Mouse (Mus musculus): ENCODE measurements around the gene Dctn2.

Dctn2 gene

GRCm38 (mm10) chr10:127263631-127264030, 2.5 kb upstream of the Dctn2 start:
- DNase-seq (ENCODE audit: low spot score) = peak; percentile 45

- peak; percentile 67 for DNase-seq (ENCODE audit: low spot score)
These were observed 1.8 kb upstream of the Dctn2 start for GRCm38 (mm10) chr10:127264336-127264735.

GRCm38 (mm10) chr10:127264971-127265370, 1.2 kb upstream of the Dctn2 start:
- DNase-seq (ENCODE audit: low spot score) = no peak

- DNase-seq (ENCODE audit: low spot score) = peak; percentile 40
These were observed 449 bp upstream of the Dctn2 start for GRCm38 (mm10) chr10:127265727-127266111.

GRCm38 (mm10) chr10:127267318-127267717, 1.1 kb downstream of the Dctn2 start:
- no peak for DNase-seq (ENCODE audit: low spot score)

GRCm38 (mm10) chr10:127268401-127268800, 2.2 kb downstream of the Dctn2 start:
- peak; percentile 42 for DNase-seq (ENCODE audit: low spot score)

- no peak for DNase-seq (ENCODE audit: low spot score)
These were observed 2.9 kb downstream of the Dctn2 start for GRCm38 (mm10) chr10:127269036-127269435.

GRCm38 (mm10) chr10:127269884-127270283, 3.7 kb downstream of the Dctn2 start:
- DNase-seq (ENCODE audit: low spot score) = no peak

GRCm38 (mm10) chr10:127272371-127272770, 6.2 kb downstream of the Dctn2 start:
- DNase-seq (ENCODE audit: low spot score) = no peak

- DNase-seq (ENCODE audit: low spot score) = no peak
These were observed 8.3 kb downstream of the Dctn2 start for GRCm38 (mm10) chr10:127274261-127275022.

GRCm38 (mm10) chr10:127279730-127280129, 13.6 kb downstream of the Dctn2 start:
- DNase-seq (ENCODE audit: low spot score) = no peak

- DNase-seq (ENCODE audit: low spot score) = no peak
These were observed 15.1 kb downstream of the Dctn2 start for GRCm38 (mm10) chr10:127281316-127281715.

GRCm38 (mm10) chr10:127282620-127283215, 16.6 kb downstream of the Dctn2 start:
- no peak for DNase-seq (ENCODE audit: low spot score)

GRCm38 (mm10) chr10:127284105-127284622, 18.0 kb downstream of the Dctn2 start:
- no peak for DNase-seq (ENCODE audit: low spot score)

- no peak for DNase-seq (ENCODE audit: low spot score)
These were observed 18.7 kb downstream of the Dctn2 start for GRCm38 (mm10) chr10:127284724-127285500.

GRCm38 (mm10) chr10:127285644-127286043, 19.5 kb downstream of the Dctn2 start:
- DNase-seq (ENCODE audit: low spot score) = no peak

- DNase-seq (ENCODE audit: low spot score) = no peak
These were observed 20.0 kb downstream of the Dctn2 start for GRCm38 (mm10) chr10:127286194-127286593.

- no peak for DNase-seq (ENCODE audit: low spot score)
These were observed 20.6 kb downstream of the Dctn2 start for GRCm38 (mm10) chr10:127286730-127287129.

GRCm38 (mm10) chr10:127287271-127287935, 21.2 kb downstream of the Dctn2 start:
- DNase-seq (ENCODE audit: low spot score) = no peak

GRCm38 (mm10) chr10:127287936-127288293, 21.7 kb downstream of the Dctn2 start:
- DNase-seq (ENCODE audit: low spot score) = peak; percentile 67

GRCm38 (mm10) chr10:127288328-127288799, 22.2 kb downstream of the Dctn2 start:
- peak; percentile 89 for DNase-seq (ENCODE audit: low spot score)
